Mouse (Mus musculus) liver, embryonic 14.5 days (tissue): ENCODE data around the gene Gdpd4.

ENCODE experiments used
- CTCF ChIP-seq: IDR thresholded peaks from 2 replicates; pipeline ENCODE4 v1.5.1; 2016; ENCODE audit warnings: antibody characterized with exemption, low read depth, control low read depth
- EP300 ChIP-seq: IDR thresholded peaks from 2 replicates; pipeline ENCODE4 v1.6.1; 2016; ENCODE audit warnings: antibody characterized with exemption, low read depth

DNA sequence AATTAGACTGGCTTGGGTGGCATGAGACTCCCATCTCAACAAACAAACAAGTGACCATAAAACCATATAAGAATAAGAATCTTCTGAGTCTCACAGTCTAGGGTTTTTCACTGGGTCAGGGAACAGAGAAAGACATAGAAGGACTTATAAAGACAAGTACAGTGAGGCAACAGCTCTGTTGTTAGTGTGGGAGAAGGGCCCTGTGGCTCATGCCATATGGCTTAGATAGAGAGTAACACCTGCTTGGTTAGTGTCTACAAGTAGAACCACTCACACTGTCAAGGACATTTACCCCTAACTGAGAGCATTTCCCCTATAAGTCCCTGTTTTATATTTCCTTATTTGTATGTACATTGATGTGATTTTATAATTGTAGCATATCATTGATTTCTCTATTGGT, 46.4 kb upstream of the Gdpd4 start:
- TF ChIP-seq EP300 (no peak), CTCF (no peak)
